Mouse (Mus musculus): ENCODE results near the gene Kntc1. TPM values are rescaled to one million over a fixed set of nuclear protein-coding genes. Genes with fewer than 3 reads are reported as not detected.
A peak's percentile ranks its signal among the peaks of the same experiment; 100 is the strongest.

The Kntc1 gene
- total and polyA plus RNA-seq, 2 experiments: 0.26 to 0.37 TPM

DNA sequence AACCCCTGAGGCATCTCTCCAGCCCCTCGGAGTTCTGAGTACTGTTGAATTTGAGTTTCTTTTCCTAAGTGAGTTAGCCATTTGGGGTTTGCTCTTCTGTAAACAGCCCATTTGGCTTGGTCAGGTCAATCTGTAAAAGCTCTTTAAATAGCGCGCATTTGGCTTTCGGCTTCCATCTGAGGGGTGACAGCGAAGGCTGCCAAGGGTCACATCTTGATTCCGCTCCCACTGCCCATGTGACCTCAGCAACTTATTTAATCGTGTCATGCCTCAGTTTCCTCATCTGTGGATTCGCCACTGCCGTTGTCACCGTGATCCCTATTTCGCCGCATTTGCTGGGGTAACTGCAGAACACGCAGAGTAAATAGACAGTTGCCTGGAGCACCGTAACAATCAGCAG lies 94.8 kb downstream of the Kntc1 start:
- no peaks in the 10 kb centered on the region for H3K36me3 ChIP-seq (ENCODE audit: control insufficient read depth, insufficient read depth, low read length)
- no peak overlapping the region for H3K4me3 ChIP-seq (ENCODE audit: insufficient read depth, low read depth, low read length)
- no peaks in the 10 kb centered on the region; the same call in 1 of the 2 replicates for H3K27me3 ChIP-seq (ENCODE audit: control insufficient read depth, insufficient read depth, low read length)
- H3K27ac ChIP-seq (replicated peaks; ENCODE audit: insufficient read depth, low read depth, low read length): no peak overlapping the region
- H3K79me2 ChIP-seq (ENCODE audit: control insufficient read depth, insufficient read depth, low read length): no peaks in the 10 kb centered on the region
- WGBS: 84% methylated on average over 14 of the region's 14 CpGs
- H3K4me1 ChIP-seq (ENCODE audit: control insufficient read depth, insufficient read depth, low read length): no peaks in the 10 kb centered on the region
- no peak overlapping the region for H3K9ac ChIP-seq (ENCODE audit: low read depth, low read length)
- TF ChIP-seq POLR2A (IDR thresholded peaks at IDR 0.05; ENCODE audit: extremely low read depth, insufficient read depth, low read length): no peak
- no peak for TF ChIP-seq CTCF (IDR thresholded peaks at IDR 0.05; ENCODE audit: low read depth, low read length)
- DNase-seq (ENCODE audit: extremely low read depth, low read depth, low spot score): peak; percentile 22

DNA sequence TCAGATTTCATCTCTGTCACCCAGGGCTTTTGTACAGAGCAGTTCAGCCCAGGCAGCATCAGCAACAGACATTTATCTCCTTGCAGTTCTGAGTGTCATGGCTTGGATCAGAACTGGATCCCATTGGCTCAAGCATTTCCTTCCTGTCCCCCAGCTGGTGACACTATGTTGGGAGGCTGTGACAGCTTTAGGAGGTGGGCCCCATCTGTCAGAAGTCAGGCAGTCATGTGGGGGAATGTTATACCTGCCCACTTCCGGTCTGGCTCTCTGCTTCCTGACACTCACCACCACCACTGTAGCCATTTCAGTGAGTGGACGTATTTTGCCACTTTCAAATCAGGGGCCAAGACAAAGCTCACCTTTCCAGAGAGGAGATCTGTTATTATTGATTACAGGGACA lies 101.9 kb downstream of the Kntc1 start:
- H3K4me3 ChIP-seq (ENCODE audit: insufficient read depth, low read depth, low read length): no peak overlapping the region
- H3K27ac ChIP-seq (replicated peaks; ENCODE audit: insufficient read depth, low read depth, low read length): no peak overlapping the region
- no peak for DNase-seq (ENCODE audit: extremely low read depth, low read depth, low spot score)
- no peaks in the 10 kb centered on the region for H3K36me3 ChIP-seq (ENCODE audit: control insufficient read depth, insufficient read depth, low read length)
- H3K9ac ChIP-seq (ENCODE audit: low read depth, low read length): no peak overlapping the region
- no peaks in the 10 kb centered on the region for H3K79me2 ChIP-seq (ENCODE audit: control insufficient read depth, insufficient read depth, low read length)
- WGBS: 18% methylated on average over 2 of the region's 2 CpGs
- TF ChIP-seq CTCF (IDR thresholded peaks at IDR 0.05; ENCODE audit: low read depth, low read length) (no peak), POLR2A (IDR thresholded peaks at IDR 0.05; ENCODE audit: extremely low read depth, insufficient read depth, low read length) (no peak)
- H3K4me1 ChIP-seq (ENCODE audit: control insufficient read depth, insufficient read depth, low read length): peaks cover 2% of the 10 kb centered on the region; the same call in 1 of the 2 replicates
- H3K27me3 ChIP-seq (ENCODE audit: control insufficient read depth, insufficient read depth, low read length): no peaks in the 10 kb centered on the region

GRCm38 (mm10) chr5:123853877-123854504 lies 104.5 kb downstream of the Kntc1 start:
- Histone ChIP-seq H3K4me3 (ENCODE audit: insufficient read depth, low read depth, low read length) (no peak overlapping the region), H3K9ac (ENCODE audit: low read depth, low read length) (no peak overlapping the region), H3K27ac (replicated peaks; ENCODE audit: insufficient read depth, low read depth, low read length) (peak overlapping the region; percentile 48), H3K4me1 (ENCODE audit: control insufficient read depth, insufficient read depth, low read length) (peaks cover 2% of the 10 kb centered on the region; the same call in 1 of the 2 replicates), H3K79me2 (ENCODE audit: control insufficient read depth, insufficient read depth, low read length) (no peaks in the 10 kb centered on the region), H3K27me3 (ENCODE audit: control insufficient read depth, insufficient read depth, low read length) (no peaks in the 10 kb centered on the region), H3K36me3 (ENCODE audit: control insufficient read depth, insufficient read depth, low read length) (no peaks in the 10 kb centered on the region)
- WGBS: 22% methylated on average over 11 of the region's 11 CpGs
- no peak for DNase-seq (ENCODE audit: extremely low read depth, low read depth, low spot score)
- no peak for TF ChIP-seq POLR2A (IDR thresholded peaks at IDR 0.05; ENCODE audit: extremely low read depth, insufficient read depth, low read length)
- no peak for TF ChIP-seq CTCF (IDR thresholded peaks at IDR 0.05; ENCODE audit: low read depth, low read length)

- Histone ChIP-seq H3K36me3 (ENCODE audit: control insufficient read depth, insufficient read depth, low read length) (no peaks in the 10 kb centered on the region), H3K27me3 (ENCODE audit: control insufficient read depth, insufficient read depth, low read length) (no peaks in the 10 kb centered on the region), H3K4me1 (ENCODE audit: control insufficient read depth, insufficient read depth, low read length) (peaks cover 2% of the 10 kb centered on the region; the same call in 1 of the 2 replicates), H3K27ac (replicated peaks; ENCODE audit: insufficient read depth, low read depth, low read length) (peak overlapping the region; percentile 48), H3K9ac (ENCODE audit: low read depth, low read length) (no peak overlapping the region), H3K79me2 (ENCODE audit: control insufficient read depth, insufficient read depth, low read length) (no peaks in the 10 kb centered on the region), H3K4me3 (ENCODE audit: insufficient read depth, low read depth, low read length) (no peak overlapping the region)
- TF ChIP-seq CTCF (IDR thresholded peaks at IDR 0.05; ENCODE audit: low read depth, low read length) (no peak), POLR2A (IDR thresholded peaks at IDR 0.05; ENCODE audit: extremely low read depth, insufficient read depth, low read length) (no peak)
- DNase-seq (ENCODE audit: extremely low read depth, low read depth, low spot score): peak; percentile 93
- 22% methylated on average over 9 of the region's 9 CpGs for WGBS
These were observed 105.0 kb downstream of the Kntc1 start for GRCm38 (mm10) chr5:123854511-123854910.

DNA sequence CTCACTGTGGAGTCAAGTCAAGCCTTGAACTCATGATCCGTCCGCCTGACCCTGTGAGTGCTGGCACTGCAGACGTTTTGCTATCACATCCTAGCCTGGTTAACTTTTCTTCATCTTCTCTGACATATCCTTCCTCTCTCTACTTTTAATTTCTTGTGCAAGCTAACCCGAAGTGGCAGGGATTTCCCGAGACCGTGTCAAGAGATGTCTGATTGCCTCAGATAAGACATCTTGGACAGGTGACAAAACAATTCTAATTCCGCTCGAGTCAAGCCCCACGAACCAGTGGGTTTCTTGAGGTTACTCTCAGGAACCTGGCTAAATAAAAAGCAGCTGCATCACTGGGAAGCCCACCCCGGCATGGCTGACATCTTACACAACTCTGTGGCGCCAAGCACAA lies 109.3 kb downstream of the Kntc1 start:
- no peak for DNase-seq (ENCODE audit: extremely low read depth, low read depth, low spot score)
- Histone ChIP-seq H3K79me2 (ENCODE audit: control insufficient read depth, insufficient read depth, low read length) (no peaks in the 10 kb centered on the region), H3K4me1 (ENCODE audit: control insufficient read depth, insufficient read depth, low read length) (peaks cover 6% of the 10 kb centered on the region; the same call in 1 of the 2 replicates), H3K27ac (replicated peaks; ENCODE audit: insufficient read depth, low read depth, low read length) (no peak overlapping the region), H3K36me3 (ENCODE audit: control insufficient read depth, insufficient read depth, low read length) (no peaks in the 10 kb centered on the region), H3K9ac (ENCODE audit: low read depth, low read length) (no peak overlapping the region), H3K27me3 (ENCODE audit: control insufficient read depth, insufficient read depth, low read length) (no peaks in the 10 kb centered on the region), H3K4me3 (ENCODE audit: insufficient read depth, low read depth, low read length) (no peak overlapping the region)
- WGBS: 68% methylated on average over 11 of the region's 11 CpGs
- TF ChIP-seq POLR2A (IDR thresholded peaks at IDR 0.05; ENCODE audit: extremely low read depth, insufficient read depth, low read length) (no peak), CTCF (IDR thresholded peaks at IDR 0.05; ENCODE audit: low read depth, low read length) (no peak)

Measured in liver, adult 2 months (tissue).